In the genomic region with DNA sequence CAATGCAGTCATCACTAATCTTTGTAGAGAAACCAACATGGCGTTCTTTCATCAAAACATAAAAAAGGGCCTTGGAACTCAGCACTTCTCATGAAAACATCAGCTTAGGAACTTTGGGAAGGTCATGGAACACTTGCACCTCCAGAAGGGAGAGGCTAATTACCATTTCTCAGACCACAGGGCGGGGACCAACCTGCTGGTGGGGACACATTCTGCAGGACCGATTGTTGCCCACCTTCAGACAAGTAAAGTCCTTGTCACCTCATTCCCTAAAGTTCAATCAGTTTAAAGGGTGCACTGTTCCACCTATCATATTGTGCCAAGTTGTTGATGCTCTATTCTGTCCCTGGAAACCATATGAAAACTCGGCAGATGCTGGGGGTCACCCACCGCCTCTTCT, we compare ENCODE assay signal across 25 mouse cellular contexts.
DNase-seq lines count a peak whose midpoint lies in the region; ATAC-seq and TF ChIP-seq lines count a peak whose summit lies in the region.
"Had no signal": no experiment of that assay in that cellular context is flagged by ENCODE, and none has a peak within 500 bp of the region (broad histone marks: within the 10 kb centered on the region; RNA-seq: fewer than 3 reads in every experiment).

No protein-coding gene starts in this region.

- ATAC-seq in midbrain, embryonic 12.5 days (ENCODE audit: low FRiP score, low read depth) = 0 out of 2 replicates have a peak, but pooled peaks have one; percentile 41
- no peak for ATAC-seq in midbrain, embryonic 16.5 days
- ATAC-seq in megakaryocyte-erythroid progenitor cell, adult 5-6 weeks (replicated peaks; ENCODE audit: low FRiP score, low TSS enrichment, poor library complexity, severe bottlenecking) = no peak
- ATAC-seq in hindbrain, embryonic 11.5 days (ENCODE audit: low FRiP score) = no peak
- ATAC-seq: forebrain, embryonic 14.5 days; forebrain, embryonic 16.5 days had no signal

- no peaks in the 10 kb centered on the region for H3K36me3 ChIP-seq in midbrain, embryonic 12.5 days
- no peaks in the 10 kb centered on the region for H3K36me3 ChIP-seq in midbrain, embryonic 16.5 days (ENCODE audit: control insufficient read depth, insufficient read depth, low read length)
- H3K36me3 ChIP-seq in ES-Bruce4 (ENCODE audit: control insufficient read depth, insufficient read depth, low read length, poor library complexity, severe bottlenecking) (no peaks in the 10 kb centered on the region), ES-E14 (ENCODE audit: control insufficient read depth, insufficient read depth, low read length, poor library complexity, severe bottlenecking) (no peaks in the 10 kb centered on the region)
- H3K36me3 ChIP-seq in hindbrain, embryonic 11.5 days (ENCODE audit: control insufficient read depth, insufficient read depth, low read length) = no peaks in the 10 kb centered on the region
- H3K36me3 ChIP-seq: embryonic facial prominence, embryonic 13.5 days; embryonic facial prominence, embryonic 15.5 days; forebrain, embryonic 10.5 days; forebrain, embryonic 12.5 days had no signal

- WGBS in midbrain, embryonic 12.5 days = 63% methylated on average over 5 of the region's 5 CpGs
- WGBS in midbrain, embryonic 16.5 days = 59% methylated on average over 5 of the region's 5 CpGs
- WGBS in hindbrain, embryonic 11.5 days = 83% methylated on average over 5 of the region's 5 CpGs

- in situ Hi-C loops in ES-E14 (cut with MboI; ENCODE audit: low sequenced_read_pairs in 2 of 2, unreplicated experiment in 2 of 2) = no loop called here

- no peaks in the 10 kb centered on the region for H3K4me1 ChIP-seq in midbrain, embryonic 12.5 days
- no peaks in the 10 kb centered on the region for H3K4me1 ChIP-seq in midbrain, embryonic 16.5 days (ENCODE audit: control insufficient read depth, insufficient read depth, low read length)
- H3K4me1 ChIP-seq in ES-Bruce4 (ENCODE audit: control insufficient read depth, insufficient read depth, low read length) = peaks cover 2% of the 10 kb centered on the region
- H3K4me1 ChIP-seq in ES-E14 (ENCODE audit: control insufficient read depth in 2 of 2, insufficient read depth in 2 of 2, low read length in 2 of 2, poor library complexity in 1 of 2) = peaks cover 2 to 5% of the 10 kb centered on the region in 2 experiments; a peak in 2 of 4 replicates
- H3K4me1 ChIP-seq in hindbrain, embryonic 11.5 days (replicated peaks; ENCODE audit: control insufficient read depth, insufficient read depth, low read length) = no peaks in the 10 kb centered on the region
- H3K4me1 ChIP-seq: embryonic facial prominence, embryonic 13.5 days; embryonic facial prominence, embryonic 15.5 days; forebrain, embryonic 12.5 days had no signal

- no peak overlapping the region for H3K9ac ChIP-seq in midbrain, embryonic 12.5 days (replicated peaks)
- no peak overlapping the region for H3K9ac ChIP-seq in midbrain, embryonic 16.5 days (ENCODE audit: low read depth, low read length)
- no peak overlapping the region for H3K9ac ChIP-seq in ES-Bruce4 (ENCODE audit: low read depth, poor library complexity, severe bottlenecking)
- H3K9ac ChIP-seq in ES-E14 (ENCODE audit: insufficient read depth, low read depth, low read length, poor library complexity, severe bottlenecking) = no peak overlapping the region
- H3K9ac ChIP-seq in hindbrain, embryonic 11.5 days (ENCODE audit: low read depth, low read length) = no peak overlapping the region
- H3K9ac ChIP-seq: embryonic facial prominence, embryonic 13.5 days; embryonic facial prominence, embryonic 15.5 days; forebrain, embryonic 12.5 days had no signal

- no peak overlapping the region for H3K4me2 ChIP-seq in midbrain, embryonic 12.5 days (replicated peaks)
- no peak overlapping the region for H3K4me2 ChIP-seq in midbrain, embryonic 16.5 days (ENCODE audit: low read length)
- H3K4me2 ChIP-seq in hindbrain, embryonic 11.5 days (replicated peaks; ENCODE audit: low read depth, low read length) = no peak overlapping the region
- H3K4me2 ChIP-seq: embryonic facial prominence, embryonic 13.5 days; embryonic facial prominence, embryonic 15.5 days; forebrain, embryonic 12.5 days had no signal

- TF ChIP-seq EP300 in ES-Bruce4 (IDR thresholded peaks at IDR 0.05; ENCODE audit: insufficient read depth, low read depth, low read length) = peak; percentile 84

- DNase-seq in ES-E14 (ENCODE audit: low read depth, low spot score) (peak; percentile 9), ZHBTc4 (ENCODE audit: low read depth, low spot score) (peak; percentile 21)
- DNase-seq in hindbrain, embryonic 11.5 days (ENCODE audit: low spot score) = no peak
- DNase-seq in kidney, postnatal 36 days = no peak
- DNase-seq: adrenal gland, adult 2 months; adrenal gland, postnatal 10 days; adrenal gland, postnatal 25 days; cerebellum, adult 11 months; cerebellum, adult 18-20 months; cerebellum, adult 8-10 months; cerebellum, adult 9-11 months; cerebellum, postnatal 14 days; cerebellum, postnatal 36 days; embryo, embryonic 11 days had no signal

- H3K9me3 ChIP-seq in midbrain, embryonic 12.5 days = no peaks in the 10 kb centered on the region
- H3K9me3 ChIP-seq in midbrain, embryonic 16.5 days (replicated peaks; ENCODE audit: control insufficient read depth, low read length, poor library complexity, severe bottlenecking) = no peaks in the 10 kb centered on the region
- H3K9me3 ChIP-seq in ES-Bruce4 (replicated peaks; ENCODE audit: control insufficient read depth, insufficient read depth, low read length, poor library complexity, severe bottlenecking) (no peaks in the 10 kb centered on the region), ES-E14 (ENCODE audit: control insufficient read depth, insufficient read depth, low read depth, low read length) (no peaks in the 10 kb centered on the region)
- no peaks in the 10 kb centered on the region for H3K9me3 ChIP-seq in hindbrain, embryonic 11.5 days (ENCODE audit: control insufficient read depth, low read length)
- H3K9me3 ChIP-seq: embryonic facial prominence, embryonic 13.5 days; embryonic facial prominence, embryonic 15.5 days; forebrain, embryonic 10.5 days; forebrain, embryonic 12.5 days had no signal

- TF ChIP-seq CTCF in ES-Bruce4 (IDR thresholded peaks at IDR 0.05; ENCODE audit: low read depth, low read length) = no peak

- no peaks in the 10 kb centered on the region for H3K27me3 ChIP-seq in midbrain, embryonic 12.5 days
- H3K27me3 ChIP-seq in midbrain, embryonic 16.5 days (ENCODE audit: control insufficient read depth, insufficient read depth, low read depth, low read length) = no peaks in the 10 kb centered on the region
- H3K27me3 ChIP-seq in ES-Bruce4 (ENCODE audit: control insufficient read depth, insufficient read depth, low read length, poor library complexity, severe bottlenecking) = no peaks in the 10 kb centered on the region
- no peaks in the 10 kb centered on the region for H3K27me3 ChIP-seq in hindbrain, embryonic 11.5 days (ENCODE audit: control insufficient read depth, insufficient read depth, low read length)
- H3K27me3 ChIP-seq: embryonic facial prominence, embryonic 13.5 days; embryonic facial prominence, embryonic 15.5 days; forebrain, embryonic 12.5 days had no signal

- TF ChIP-seq POLR2A in ES-Bruce4 (IDR thresholded peaks at IDR 0.05; ENCODE audit: insufficient read depth, low read length) = no peak

- H3K27ac ChIP-seq in midbrain, embryonic 12.5 days (replicated peaks) = no peak overlapping the region
- no peak overlapping the region for H3K27ac ChIP-seq in midbrain, embryonic 16.5 days (ENCODE audit: low read length)
- H3K27ac ChIP-seq in ES-Bruce4 (ENCODE audit: insufficient read depth, low read length) = peak overlapping the region; percentile 86
- H3K27ac ChIP-seq in ES-E14 (ENCODE audit: insufficient read depth, low read depth, low read length, poor library complexity, severe bottlenecking) = no peak overlapping the region
- no peak overlapping the region for H3K27ac ChIP-seq in hindbrain, embryonic 11.5 days (ENCODE audit: low read depth, low read length)
- H3K27ac ChIP-seq: embryonic facial prominence, embryonic 13.5 days; embryonic facial prominence, embryonic 15.5 days; forebrain, embryonic 10.5 days; forebrain, embryonic 12.5 days had no signal

- H3K4me3 ChIP-seq in midbrain, embryonic 12.5 days = no peak overlapping the region
- H3K4me3 ChIP-seq in midbrain, embryonic 16.5 days (ENCODE audit: low read depth, low read length) = no peak overlapping the region
- H3K4me3 ChIP-seq in ES-Bruce4 (ENCODE audit: low read depth, low read length) (no peak overlapping the region), ES-E14 (ENCODE audit: insufficient read depth in 1 of 2, low read depth in 1 of 2, low read length in 2 of 2, poor library complexity in 1 of 2, severe bottlenecking in 1 of 2) (no peak overlapping the region)
- H3K4me3 ChIP-seq in hindbrain, embryonic 11.5 days (ENCODE audit: low read depth, low read length) = no peak overlapping the region
- H3K4me3 ChIP-seq: embryonic facial prominence, embryonic 13.5 days; embryonic facial prominence, embryonic 15.5 days; erythroblast, embryonic 14.5 days; forebrain, embryonic 10.5 days; forebrain, embryonic 12.5 days had no signal

TF ChIP-seq in ES-E14, 5 proteins besides CTCF, POLR2A, EP300 and RAD21:
- no peak for TF ChIP-seq MAFK (IDR thresholded peaks at IDR 0.05; ENCODE audit: insufficient read depth, low read depth, low read length)
- TF ChIP-seq CHD2 (IDR thresholded peaks at IDR 0.05; ENCODE audit: low read depth, low read length) = no peak
- TF ChIP-seq HCFC1 (IDR thresholded peaks at IDR 0.05; ENCODE audit: borderline replicate concordance, insufficient read depth, low read length) = no peak
- no peak for TF ChIP-seq ZNF384 (IDR thresholded peaks at IDR 0.05; ENCODE audit: low read depth, low read length)
- no peak for TF ChIP-seq ZC3H11A (IDR thresholded peaks at IDR 0.05; ENCODE audit: borderline replicate concordance, low read depth, low read length)
TF ChIP-seq in ES-E14: peak in this region for 0.

Comparison
In these comparisons a context has a peak if more than half of its experiments do, and no peak if none do; other contexts are left out.
1. DNase-seq: peak in ES-E14 (single experiment) and ZHBTc4 (single experiment); none in hindbrain, embryonic 11.5 days (single experiment) and kidney, postnatal 36 days (0 of 2).